Mouse (Mus musculus): Measurements from ENCODE around the gene Noxa1. TPM values are rescaled to one million over a fixed set of nuclear protein-coding genes. Genes with fewer than 3 reads are reported as not detected.

The Noxa1 gene
- polyA plus RNA-seq (2014; fragmentation: Nextera tagmentation; extraction: Ambion mirVana), result not detected in 2 replicates

- H3K36me3 ChIP-seq (replicated peaks; ENCODE audit: control insufficient read depth, insufficient read depth), result no peaks in the 10 kb centered on the region
- H3K4me3 ChIP-seq (replicated peaks; ENCODE audit: low read length), result no peak within 1 kb of the TSS
- H3K9ac ChIP-seq, result no peak within 1 kb of the TSS
- 51% methylated on average over 28 of the region's 28 CpGs for WGBS
- DNase-seq (ENCODE audit: low spot score) (no peak), ATAC-seq (ENCODE audit: low FRiP score) (no peak)
- peaks cover 5% of the 10 kb centered on the region for H3K27me3 ChIP-seq (ENCODE audit: control insufficient read depth, insufficient read depth, low read length)
- H3K4me2 ChIP-seq (replicated peaks), result no peak within 1 kb of the TSS; the same call in 1 of the 2 replicates
- H3K4me1 ChIP-seq (replicated peaks; ENCODE audit: control insufficient read depth, insufficient read depth, low read length), result peaks cover 12% of the 10 kb centered on the region; the same call in 1 of the 2 replicates
- H3K9me3 ChIP-seq (ENCODE audit: control insufficient read depth, low read length), result no peaks in the 10 kb centered on the region
- H3K27ac ChIP-seq, result no peak within 1 kb of the TSS
Observed at GRCm38 (mm10) chr2:25095109-25095850, at the start of gene Noxa1. Noxa1 (minus strand) TSS chr2:25095149.

- H3K4me1 ChIP-seq (replicated peaks; ENCODE audit: control insufficient read depth, insufficient read depth, low read length), result no peaks in the 10 kb centered on the region
- no peaks in the 10 kb centered on the region for H3K36me3 ChIP-seq (replicated peaks; ENCODE audit: control insufficient read depth, insufficient read depth)
- H3K4me3 ChIP-seq (replicated peaks; ENCODE audit: low read length), result no peak overlapping the region
- no peaks in the 10 kb centered on the region for H3K9me3 ChIP-seq (ENCODE audit: control insufficient read depth, low read length)
- no peaks in the 10 kb centered on the region for H3K27me3 ChIP-seq (ENCODE audit: control insufficient read depth, insufficient read depth, low read length)
- ATAC-seq (ENCODE audit: low FRiP score) (no peak), DNase-seq (ENCODE audit: low spot score) (no peak)
- no peak overlapping the region for H3K27ac ChIP-seq
- WGBS, result 86% methylated on average over 5 of the region's 5 CpGs
- no peak overlapping the region for H3K4me2 ChIP-seq (replicated peaks)
- no peak overlapping the region for H3K9ac ChIP-seq
Observed at GRCm38 (mm10) chr2:25141921-25142320, 47.0 kb upstream of the Noxa1 start.

GRCm38 (mm10) chr2:25141185-25141584 is 46.2 kb upstream of the Noxa1 start:
- H3K9me3 ChIP-seq (ENCODE audit: control insufficient read depth, low read length), result no peaks in the 10 kb centered on the region
- H3K27ac ChIP-seq, result no peak overlapping the region
- no peaks in the 10 kb centered on the region for H3K4me1 ChIP-seq (replicated peaks; ENCODE audit: control insufficient read depth, insufficient read depth, low read length)
- WGBS, result 62% methylated on average over 4 of the region's 4 CpGs
- H3K9ac ChIP-seq, result no peak overlapping the region
- no peaks in the 10 kb centered on the region for H3K36me3 ChIP-seq (replicated peaks; ENCODE audit: control insufficient read depth, insufficient read depth)
- no peak overlapping the region for H3K4me3 ChIP-seq (replicated peaks; ENCODE audit: low read length)
- DNase-seq (ENCODE audit: low spot score) (no peak), ATAC-seq (ENCODE audit: low FRiP score) (no peak)
- H3K27me3 ChIP-seq (ENCODE audit: control insufficient read depth, insufficient read depth, low read length), result no peaks in the 10 kb centered on the region
- H3K4me2 ChIP-seq (replicated peaks), result no peak overlapping the region

GRCm38 (mm10) chr2:25137832-25138231 is 42.9 kb upstream of the Noxa1 start:
- H3K4me1 ChIP-seq (replicated peaks; ENCODE audit: control insufficient read depth, insufficient read depth, low read length), result no peaks in the 10 kb centered on the region
- ATAC-seq (ENCODE audit: low FRiP score), result no peak
- DNase-seq (ENCODE audit: low spot score), result no peak
- H3K4me2 ChIP-seq (replicated peaks), result no peak overlapping the region
- no peak overlapping the region for H3K27ac ChIP-seq
- no peaks in the 10 kb centered on the region for H3K9me3 ChIP-seq (ENCODE audit: control insufficient read depth, low read length)
- 81% methylated on average over 6 of the region's 6 CpGs for WGBS
- no peak overlapping the region for H3K9ac ChIP-seq
- H3K4me3 ChIP-seq (replicated peaks; ENCODE audit: low read length), result no peak overlapping the region
- H3K27me3 ChIP-seq (ENCODE audit: control insufficient read depth, insufficient read depth, low read length), result no peaks in the 10 kb centered on the region
- no peaks in the 10 kb centered on the region for H3K36me3 ChIP-seq (replicated peaks; ENCODE audit: control insufficient read depth, insufficient read depth)

GRCm38 (mm10) chr2:25131601-25132000 is 36.7 kb upstream of the Noxa1 start:
- Histone ChIP-seq H3K27me3 (ENCODE audit: control insufficient read depth, insufficient read depth, low read length) (no peaks in the 10 kb centered on the region), H3K9me3 (ENCODE audit: control insufficient read depth, low read length) (no peaks in the 10 kb centered on the region), H3K36me3 (replicated peaks; ENCODE audit: control insufficient read depth, insufficient read depth) (no peaks in the 10 kb centered on the region), H3K4me1 (replicated peaks; ENCODE audit: control insufficient read depth, insufficient read depth, low read length) (peaks cover 15% of the 10 kb centered on the region), H3K27ac (no peak overlapping the region), H3K4me2 (replicated peaks) (no peak overlapping the region), H3K9ac (no peak overlapping the region), H3K4me3 (replicated peaks; ENCODE audit: low read length) (no peak overlapping the region)
- ATAC-seq (ENCODE audit: low FRiP score), result no peak
- 82% methylated on average over 9 of the region's 9 CpGs for WGBS
- no peak for DNase-seq (ENCODE audit: low spot score)

GRCm38 (mm10) chr2:25128072-25128471 is 33.1 kb upstream of the Noxa1 start:
- WGBS, result 49% methylated on average over 11 of the region's 11 CpGs
- no peaks in the 10 kb centered on the region for H3K27me3 ChIP-seq (ENCODE audit: control insufficient read depth, insufficient read depth, low read length)
- H3K9me3 ChIP-seq (ENCODE audit: control insufficient read depth, low read length), result no peaks in the 10 kb centered on the region
- no peaks in the 10 kb centered on the region for H3K36me3 ChIP-seq (replicated peaks; ENCODE audit: control insufficient read depth, insufficient read depth)
- no peak overlapping the region for H3K4me2 ChIP-seq (replicated peaks)
- H3K4me3 ChIP-seq (replicated peaks; ENCODE audit: low read length), result no peak overlapping the region
- DNase-seq (ENCODE audit: low spot score) (no peak), ATAC-seq (ENCODE audit: low FRiP score) (no peak)
- no peak overlapping the region for H3K27ac ChIP-seq
- peaks cover 30% of the 10 kb centered on the region for H3K4me1 ChIP-seq (replicated peaks; ENCODE audit: control insufficient read depth, insufficient read depth, low read length)
- H3K9ac ChIP-seq, result no peak overlapping the region

GRCm38 (mm10) chr2:25127206-25127605 is 32.3 kb upstream of the Noxa1 start:
- Histone ChIP-seq H3K9me3 (ENCODE audit: control insufficient read depth, low read length) (no peaks in the 10 kb centered on the region), H3K4me3 (replicated peaks; ENCODE audit: low read length) (no peak overlapping the region), H3K27me3 (ENCODE audit: control insufficient read depth, insufficient read depth, low read length) (no peaks in the 10 kb centered on the region), H3K4me1 (replicated peaks; ENCODE audit: control insufficient read depth, insufficient read depth, low read length) (peaks cover 30% of the 10 kb centered on the region), H3K27ac (peak overlapping the region; percentile 71), H3K36me3 (replicated peaks; ENCODE audit: control insufficient read depth, insufficient read depth) (no peaks in the 10 kb centered on the region), H3K4me2 (replicated peaks) (no peak overlapping the region), H3K9ac (no peak overlapping the region)
- 31% methylated on average over 5 of the region's 5 CpGs for WGBS
- DNase-seq (ENCODE audit: low spot score), result peak; percentile 45
- ATAC-seq (ENCODE audit: low FRiP score), result no peak

GRCm38 (mm10) chr2:25126011-25127010 is 31.4 kb upstream of the Noxa1 start:
- peak overlapping the region; percentile 80 for H3K27ac ChIP-seq
- no peak overlapping the region for H3K4me3 ChIP-seq (replicated peaks; ENCODE audit: low read length)
- ATAC-seq (ENCODE audit: low FRiP score) (peak; percentile 90), DNase-seq (ENCODE audit: low spot score) (peak; percentile 64)
- 8% methylated on average over 19 of the region's 19 CpGs for WGBS
- no peak overlapping the region for H3K9ac ChIP-seq
- H3K9me3 ChIP-seq (ENCODE audit: control insufficient read depth, low read length), result no peaks in the 10 kb centered on the region
- no peak overlapping the region for H3K4me2 ChIP-seq (replicated peaks)
- H3K36me3 ChIP-seq (replicated peaks; ENCODE audit: control insufficient read depth, insufficient read depth), result no peaks in the 10 kb centered on the region
- no peaks in the 10 kb centered on the region for H3K27me3 ChIP-seq (ENCODE audit: control insufficient read depth, insufficient read depth, low read length)
- peaks cover 30% of the 10 kb centered on the region for H3K4me1 ChIP-seq (replicated peaks; ENCODE audit: control insufficient read depth, insufficient read depth, low read length)

- H3K9me3 ChIP-seq (ENCODE audit: control insufficient read depth, low read length), result no peaks in the 10 kb centered on the region
- H3K9ac ChIP-seq, result no peak overlapping the region
- no peaks in the 10 kb centered on the region for H3K27me3 ChIP-seq (ENCODE audit: control insufficient read depth, insufficient read depth, low read length)
- H3K36me3 ChIP-seq (replicated peaks; ENCODE audit: control insufficient read depth, insufficient read depth), result no peaks in the 10 kb centered on the region
- DNase-seq (ENCODE audit: low spot score) (no peak), ATAC-seq (ENCODE audit: low FRiP score) (no peak)
- 55% methylated on average over 6 of the region's 6 CpGs for WGBS
- peak overlapping the region; percentile 80 for H3K27ac ChIP-seq
- no peak overlapping the region for H3K4me2 ChIP-seq (replicated peaks)
- H3K4me1 ChIP-seq (replicated peaks; ENCODE audit: control insufficient read depth, insufficient read depth, low read length), result peaks cover 30% of the 10 kb centered on the region
- no peak overlapping the region for H3K4me3 ChIP-seq (replicated peaks; ENCODE audit: low read length)
Observed at GRCm38 (mm10) chr2:25125146-25125545, 30.2 kb upstream of the Noxa1 start.

Measured in hindbrain, embryonic 14.5 days (tissue).